Comparison of ENCODE assay signal across 8 mouse cellular contexts in genomic region chr6:88518404-88519263, GRCm38 (mm10). TPM values are rescaled to one million over a fixed set of nuclear protein-coding genes. Genes with fewer than 3 reads are reported as not detected.
DNase-seq lines count a peak whose midpoint lies in the region; ATAC-seq lines count a peak whose summit lies in the region.

Gene Sec61a1, minus strand, starts transcription at chr6:88518905.

- peak; percentile 94 for ATAC-seq in megakaryocyte progenitor cell, adult 5-6 weeks (replicated peaks; ENCODE audit: poor library complexity)

- peak; percentile 98 for DNase-seq in adipocyte (ENCODE audit: low spot score)
- peak; percentile 98 for DNase-seq in embryo, embryonic 10 days (ENCODE audit: low spot score)
- peak; percentile 92 for DNase-seq in gastrocnemius, postnatal 10 days
- peak; percentile 95 for DNase-seq in induced T-regulatory cell, adult 2 months (ENCODE audit: low read depth)
- peak; percentile 86 to 94 for DNase-seq in left cerebral cortex, adult 9 months (ENCODE audit: low spot score in 2 of 2)
- DNase-seq in right cerebral cortex, postnatal 14 days: peak; percentile 94
- DNase-seq in urinary bladder, postnatal 36 days (ENCODE audit: low spot score in 2 of 2): peak; percentile 91 to 96

RNA-seq across cellular contexts. Expression of gene Sec61a1, which starts in this region (rescaled TPM):
- total RNA-seq in gastrocnemius, postnatal 10 days (2021): 10 to 100 TPM; 57.6 to 78.0 TPM
- total RNA-seq in megakaryocyte progenitor cell, adult 5-6 weeks (2015): 169 and 184 TPM in 2 replicates
- 140 and 153 TPM in 2 replicates for total RNA-seq in megakaryocyte progenitor cell, adult 5-6 weeks (2017)

Comparison
In these comparisons a context has a peak if more than half of its experiments do, and no peak if none do; other contexts are left out.
1. Peak in every context shown above with its lines: DNase-seq and ATAC-seq.